Mouse (Mus musculus) adrenal gland (tissue): ENCODE results near the gene Mettl15.

Experiments used
- intact Hi-C: fragments of 180-260 bp; cut with DNase I; formaldehyde crosslinking; loops from one replicate; pipeline ENCODE4 v1.15.1; 2025
- microRNA-seq, 2 experiments: library from miRNA; unstranded; fragments of <30 nt; microRNA quantifications; one replicate each; pipeline ENCODE4; 2019

The Mettl15 gene

GRCm38 (mm10) chr2:109158509-109158908 lies 122.0 kb downstream of the Mettl15 start:
- intact Hi-C loops = no loop called here

- intact Hi-C loops = no loop called here
Measured at GRCm38 (mm10) chr2:109156131-109156530, 124.4 kb downstream of the Mettl15 start.

GRCm38 (mm10) chr2:109153402-109154050 lies 127.0 kb downstream of the Mettl15 start:
- intact Hi-C loops = no loop called here

DNA sequence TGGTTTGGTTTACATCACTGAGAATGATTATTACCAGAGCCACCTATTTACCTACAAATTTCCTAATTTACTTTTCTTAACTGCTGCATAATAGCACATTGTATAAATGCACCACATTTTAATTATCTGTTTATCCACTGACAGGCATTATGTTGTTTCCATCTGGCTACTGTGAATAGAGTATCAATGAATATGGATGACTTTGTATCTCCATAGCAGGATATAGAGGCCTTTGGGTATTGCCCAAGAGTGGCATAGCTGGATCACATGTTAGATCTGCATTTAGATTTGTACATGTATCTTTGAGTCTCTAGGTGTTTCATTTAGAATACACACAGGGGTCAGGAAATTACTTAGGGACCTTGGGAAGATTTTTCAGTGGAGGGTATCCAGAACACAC lies 133.3 kb downstream of the Mettl15 start:
- intact Hi-C loops = no loop called here

DNA sequence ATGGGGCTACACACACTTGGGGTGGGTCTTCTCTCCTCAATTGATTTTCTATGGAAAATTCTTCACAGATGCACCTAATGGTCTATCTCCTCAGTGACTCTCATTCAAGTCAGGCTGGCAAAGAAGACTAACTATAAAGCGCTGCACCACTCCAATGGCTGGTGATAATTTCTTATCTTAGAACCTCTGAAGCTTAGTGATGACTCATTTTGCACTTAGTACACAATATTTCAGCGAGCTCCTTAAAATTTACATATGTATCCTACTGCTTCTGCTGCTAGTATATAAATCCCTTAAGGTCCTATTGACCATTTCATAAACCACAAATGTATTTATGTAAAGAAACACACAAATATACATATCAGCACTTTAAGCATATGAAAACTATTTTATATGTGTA lies 136.1 kb downstream of the Mettl15 start:
- intact Hi-C loops = no loop called here

GRCm38 (mm10) chr2:109140330-109140729 lies 140.2 kb downstream of the Mettl15 start:
- intact Hi-C loops = no loop called here

DNA sequence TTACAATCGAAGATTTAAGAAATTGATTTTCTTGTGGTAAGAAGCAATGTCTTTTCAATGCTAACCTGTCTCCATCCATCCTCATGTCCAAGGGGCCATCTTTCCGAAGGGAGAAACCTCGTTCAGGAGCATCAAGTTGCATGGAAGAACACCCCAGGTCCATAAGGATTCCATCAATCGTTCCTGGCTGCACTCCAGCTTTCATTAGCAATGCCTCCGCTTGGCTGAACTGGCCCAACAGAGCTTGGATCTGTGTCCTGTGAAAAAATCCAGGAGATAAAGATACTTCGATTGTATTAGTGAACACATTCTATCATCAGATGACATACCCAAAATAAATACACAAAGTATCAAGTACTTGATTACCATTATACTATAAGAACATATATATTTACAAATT lies 143.3 kb downstream of the Mettl15 start:
- intact Hi-C loops = no loop called here

DNA sequence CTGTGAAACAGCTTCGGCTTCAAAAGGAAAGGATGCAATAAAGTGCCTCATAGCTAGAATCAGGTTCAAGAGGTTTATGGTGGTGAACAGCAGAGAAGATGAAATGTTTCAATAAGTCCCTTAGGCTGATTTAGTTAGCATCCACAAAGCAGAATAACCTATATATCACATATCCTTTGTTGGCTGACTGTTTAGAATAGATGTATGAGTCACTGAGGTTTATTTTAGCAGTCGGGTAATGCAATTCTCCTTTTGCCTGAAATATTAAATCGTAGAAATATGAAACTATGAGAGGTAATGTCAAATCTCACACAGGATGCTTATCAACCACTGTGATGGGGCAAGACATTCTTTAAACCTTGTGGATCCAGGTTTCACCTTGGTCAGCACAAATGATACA lies 149.8 kb downstream of the Mettl15 start:
- intact Hi-C loops = no loop called here

- intact Hi-C loops = no loop called here
Measured at GRCm38 (mm10) chr2:109129921-109130320, 150.6 kb downstream of the Mettl15 start.

DNA sequence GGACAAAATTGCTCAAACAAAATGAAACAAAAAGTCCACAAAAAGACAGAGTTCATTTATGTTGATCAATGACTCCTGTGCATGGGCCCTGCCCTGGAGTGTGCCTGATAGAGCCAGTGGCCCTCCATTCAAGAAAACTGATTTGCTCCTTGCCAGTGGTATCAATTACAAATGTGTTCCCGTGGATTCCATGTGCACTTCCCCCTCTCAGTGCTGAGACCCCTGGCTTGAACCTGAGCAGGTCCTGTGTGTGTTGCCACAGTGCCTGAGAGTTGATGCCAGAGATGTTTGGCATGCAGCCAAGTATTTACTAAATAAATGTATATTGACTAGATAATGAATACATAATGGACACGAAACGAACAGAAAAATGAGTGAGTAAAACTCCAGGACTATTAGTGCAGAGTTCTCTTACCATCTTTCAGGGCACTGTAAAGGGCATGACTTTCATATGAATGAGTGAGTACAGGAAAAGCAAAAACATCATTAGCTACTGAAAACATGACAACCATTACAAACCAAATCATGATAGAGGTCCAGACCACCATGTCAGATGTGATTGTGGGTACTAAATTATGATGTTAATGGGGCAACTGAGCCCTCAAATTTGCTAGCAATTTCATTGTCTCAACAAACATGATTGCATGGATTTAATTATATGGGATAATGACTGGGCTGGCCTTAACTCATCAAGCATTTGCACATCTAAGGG lies 174.6 kb downstream of the Mettl15 start:
- intact Hi-C loops = no loop called here

DNA sequence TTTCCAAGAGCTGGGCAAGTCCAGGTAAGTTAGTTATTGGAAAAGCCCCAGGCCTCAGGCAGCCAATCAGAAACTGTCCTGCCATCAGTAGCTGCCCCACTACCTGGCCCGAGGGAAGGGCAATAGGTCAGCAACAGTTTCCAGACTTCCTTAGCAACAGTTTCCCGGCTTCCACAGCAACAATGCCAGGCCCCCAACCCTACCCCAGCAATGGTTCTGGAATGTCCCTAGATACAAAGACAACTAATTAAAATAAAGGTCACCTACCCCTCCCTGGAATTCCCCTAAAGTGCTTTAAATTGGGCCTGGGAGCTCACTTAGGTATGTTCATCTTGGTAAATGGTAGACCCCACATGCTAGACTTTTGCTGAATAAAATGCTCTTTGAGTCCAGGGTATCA lies 230.9 kb downstream of the Mettl15 start:
- intact Hi-C loops = no loop called here

Small RNAs within 50 kb of the gene (microRNA-seq; reads per million reads assigned to microRNA genes)
- 0 reads per million in 2 experiments for gene Gm24115
